Mouse (Mus musculus): Measurements from ENCODE around the gene Nr1i3.

Gene Nr1i3

GRCm38 (mm10) chr1:171213801-171214496 lies at the start of gene Nr1i3:
Nr1i3 (plus strand) TSS chr1:171213970.
- TF ChIP-seq GATA4 (IDR thresholded peaks at IDR 0.05; ENCODE audit: insufficient replicate concordance, low read length): no peak

GRCm38 (mm10) chr1:171164258-171164657 lies 49.5 kb upstream of the Nr1i3 start:
- no peak for TF ChIP-seq GATA4 (IDR thresholded peaks at IDR 0.05; ENCODE audit: insufficient replicate concordance, low read length)

GRCm38 (mm10) chr1:171165629-171166345 lies 48.0 kb upstream of the Nr1i3 start:
- TF ChIP-seq GATA4 (IDR thresholded peaks at IDR 0.05; ENCODE audit: insufficient replicate concordance, low read length): no peak

GRCm38 (mm10) chr1:171168906-171169305 lies 44.9 kb upstream of the Nr1i3 start:
- TF ChIP-seq GATA4 (IDR thresholded peaks at IDR 0.05; ENCODE audit: insufficient replicate concordance, low read length): peak; percentile 17; the same call in 1 of the 2 replicates

- peak; percentile 30; the same call in 1 of the 2 replicates for TF ChIP-seq GATA4 (IDR thresholded peaks at IDR 0.05; ENCODE audit: insufficient replicate concordance, low read length)
Observed at GRCm38 (mm10) chr1:171169913-171170312, 43.9 kb upstream of the Nr1i3 start.

- TF ChIP-seq GATA4 (IDR thresholded peaks at IDR 0.05; ENCODE audit: insufficient replicate concordance, low read length): 0 out of 2 replicates have a peak, but pooled peaks have one; percentile 52
Observed at GRCm38 (mm10) chr1:171171138-171171537, 42.6 kb upstream of the Nr1i3 start.

- no peak for TF ChIP-seq GATA4 (IDR thresholded peaks at IDR 0.05; ENCODE audit: insufficient replicate concordance, low read length)
Observed at GRCm38 (mm10) chr1:171172779-171173178, 41.0 kb upstream of the Nr1i3 start.

GRCm38 (mm10) chr1:171179487-171180171 lies 34.1 kb upstream of the Nr1i3 start:
- TF ChIP-seq GATA4 (IDR thresholded peaks at IDR 0.05; ENCODE audit: insufficient replicate concordance, low read length): 0 out of 2 replicates have a peak, but pooled peaks have one; percentile 21

- no peak for TF ChIP-seq GATA4 (IDR thresholded peaks at IDR 0.05; ENCODE audit: insufficient replicate concordance, low read length)
Observed at GRCm38 (mm10) chr1:171183025-171183424, 30.7 kb upstream of the Nr1i3 start.

- no peak for TF ChIP-seq GATA4 (IDR thresholded peaks at IDR 0.05; ENCODE audit: insufficient replicate concordance, low read length)
Observed at GRCm38 (mm10) chr1:171183620-171184019, 30.1 kb upstream of the Nr1i3 start.

GRCm38 (mm10) chr1:171184314-171184713 lies 29.5 kb upstream of the Nr1i3 start:
- TF ChIP-seq GATA4 (IDR thresholded peaks at IDR 0.05; ENCODE audit: insufficient replicate concordance, low read length): no peak

- no peak for TF ChIP-seq GATA4 (IDR thresholded peaks at IDR 0.05; ENCODE audit: insufficient replicate concordance, low read length)
Observed at GRCm38 (mm10) chr1:171185655-171186054, 28.1 kb upstream of the Nr1i3 start.

GRCm38 (mm10) chr1:171187851-171188700 lies 25.7 kb upstream of the Nr1i3 start:
- no peak for TF ChIP-seq GATA4 (IDR thresholded peaks at IDR 0.05; ENCODE audit: insufficient replicate concordance, low read length)

- TF ChIP-seq GATA4 (IDR thresholded peaks at IDR 0.05; ENCODE audit: insufficient replicate concordance, low read length): no peak
Observed at GRCm38 (mm10) chr1:171189046-171189445, 24.7 kb upstream of the Nr1i3 start.

Data from liver, adult (tissue).